Mouse (Mus musculus) cerebellum, postnatal 14 days (tissue): ENCODE data around the gene Tmem100.
A peak's percentile ranks its signal among the peaks of the same experiment; 100 is the strongest.

Source experiments
- DNase-seq, 2 experiments: peaks; one replicate each; pipeline ENCODE4 v3.0.0; 2021; ENCODE audit warnings: mixed read lengths in 2 of 2

Tmem100 gene

GRCm38 (mm10) chr11:90015281-90015680 lies 14.9 kb upstream of the Tmem100 start:
- no peak for DNase-seq

- peak; percentile 71 to 74 for DNase-seq
Observed at GRCm38 (mm10) chr11:90019161-90019560, 11.0 kb upstream of the Tmem100 start.

- no peak for DNase-seq
Observed at GRCm38 (mm10) chr11:90025891-90026801, 4.0 kb upstream of the Tmem100 start.

GRCm38 (mm10) chr11:90026802-90027174 lies 3.4 kb upstream of the Tmem100 start:
- no peak for DNase-seq

- DNase-seq: no peak
Observed at GRCm38 (mm10) chr11:90027216-90027615, 2.9 kb upstream of the Tmem100 start.

- DNase-seq: no peak
Observed at GRCm38 (mm10) chr11:90028746-90029145, 1.4 kb upstream of the Tmem100 start.

GRCm38 (mm10) chr11:90029354-90029753 lies 794 bp upstream of the Tmem100 start:
- DNase-seq: peak; percentile 53 to 73

- DNase-seq: peak; percentile 16 to 28
Observed at GRCm38 (mm10) chr11:90030557-90030956, 409 bp downstream of the Tmem100 start.

GRCm38 (mm10) chr11:90031076-90031475 lies 928 bp downstream of the Tmem100 start:
- no peak for DNase-seq

- DNase-seq: no peak
Observed at GRCm38 (mm10) chr11:90032807-90033206, 2.7 kb downstream of the Tmem100 start.

- no peak for DNase-seq
Observed at GRCm38 (mm10) chr11:90033442-90033841, 3.3 kb downstream of the Tmem100 start.

GRCm38 (mm10) chr11:90034646-90035045 lies 4.5 kb downstream of the Tmem100 start:
- DNase-seq: no peak

GRCm38 (mm10) chr11:90035532-90035931 lies 5.4 kb downstream of the Tmem100 start:
- DNase-seq: no peak

GRCm38 (mm10) chr11:90036416-90036815 lies 6.3 kb downstream of the Tmem100 start:
- DNase-seq: no peak

- peak; percentile 15 to 28 for DNase-seq
Observed at GRCm38 (mm10) chr11:90038022-90038421, 7.9 kb downstream of the Tmem100 start.

- DNase-seq: no peak
Observed at GRCm38 (mm10) chr11:90044459-90044858, 14.3 kb downstream of the Tmem100 start.

GRCm38 (mm10) chr11:90046211-90046610 lies 16.1 kb downstream of the Tmem100 start:
- no peak for DNase-seq

- no peak for DNase-seq
Observed at GRCm38 (mm10) chr11:90047271-90047670, 17.1 kb downstream of the Tmem100 start.

GRCm38 (mm10) chr11:90050016-90050415 lies 19.9 kb downstream of the Tmem100 start:
- DNase-seq: no peak

GRCm38 (mm10) chr11:90052785-90053184 lies 22.6 kb downstream of the Tmem100 start:
- no peak for DNase-seq

- DNase-seq: no peak
Observed at GRCm38 (mm10) chr11:90053820-90054219, 23.7 kb downstream of the Tmem100 start.

- DNase-seq: no peak
Observed at GRCm38 (mm10) chr11:90054401-90054800, 24.3 kb downstream of the Tmem100 start.

GRCm38 (mm10) chr11:90057070-90057469 lies 26.9 kb downstream of the Tmem100 start:
- no peak for DNase-seq

- DNase-seq: no peak
Observed at GRCm38 (mm10) chr11:90059241-90059640, 29.1 kb downstream of the Tmem100 start.

- no peak for DNase-seq
Observed at GRCm38 (mm10) chr11:90062657-90063056, 32.5 kb downstream of the Tmem100 start.
